Mouse (Mus musculus) G1E (cell line): ENCODE measurements around the gene Slc13a2. TPM values are rescaled to one million over a fixed set of nuclear protein-coding genes. Genes with fewer than 3 reads are reported as not detected.

Source experiments
- ATAC-seq: 2 replicates; pipeline ENCODE4 v1.8.0; 2016; ENCODE audit warnings: mild to moderate bottlenecking; ENCODE audit not compliant: insufficient number of reproducible peaks, poor library complexity, low FRiP score, severe bottlenecking; ENCODE audit errors: extremely low read depth
- DNase-seq: peaks from one replicate; pipeline ENCODE4 v3.0.0; 2012; ENCODE audit warnings: low spot score
- H3K27me3 ChIP-seq: 2 replicates; pipeline ENCODE4 v1.6.1; 2012; ENCODE audit warnings: mild to moderate bottlenecking, low read length, inconsistent platforms; ENCODE audit not compliant: insufficient read depth
- H3K36me3 ChIP-seq: replicated peaks from 2 replicates; pipeline ENCODE3; 2012; ENCODE audit warnings: mild to moderate bottlenecking, inconsistent platforms
- H3K4me1 ChIP-seq: 2 replicates; pipeline ENCODE4 v1.6.1; 2012; ENCODE audit warnings: low read depth, low read length, inconsistent platforms, mixed read lengths; ENCODE audit not compliant: insufficient read depth
- H3K4me3 ChIP-seq: 2 replicates; pipeline ENCODE4 v1.5.1; 2012; ENCODE audit warnings: low read depth, mild to moderate bottlenecking, inconsistent platforms, low read length, moderate library complexity, mixed read lengths
- H3K9me3 ChIP-seq: replicated peaks from 2 replicates; pipeline ENCODE4 v1.6.1; 2012; ENCODE audit warnings: inconsistent platforms
- CTCF ChIP-seq: IDR thresholded peaks from 2 replicates; pipeline ENCODE4 v1.5.1; 2012; ENCODE audit warnings: low read depth, low read length, inconsistent platforms, mixed read lengths
- GATA1 ChIP-seq: IDR thresholded peaks from 2 replicates; pipeline ENCODE4 v1.6.1; 2012; ENCODE audit warnings: borderline replicate concordance, low read length, inconsistent platforms, mixed read lengths
- GATA2 ChIP-seq: IDR thresholded peaks from 2 replicates; pipeline ENCODE4 v1.6.1; 2012; ENCODE audit warnings: low read depth, low read length, inconsistent platforms, borderline replicate concordance
- POLR2AphosphoS5 ChIP-seq: IDR thresholded peaks from 2 replicates; pipeline ENCODE4 v1.6.1; 2012; ENCODE audit warnings: low read depth, low read length, inconsistent platforms; ENCODE audit not compliant: insufficient replicate concordance
- TAL1 ChIP-seq: conservative IDR thresholded peaks from 2 replicates; pipeline ENCODE4 v1.6.1; 2012; ENCODE audit warnings: low read depth, low read length, inconsistent platforms, mixed read lengths
- polyA plus RNA-seq: library from polyadenylated mRNA; stranded (reverse); fragments of >175 nt; gene quantifications from 2 replicates; pipeline ENCODE4 v1.2.3, GENCODE M21; 2012
- total RNA-seq, 2 experiments: library from RNA; stranded (forward) in 1 of 2; stranded (reverse) in 1 of 2; fragments of 200-1000 nt in 1 of 2; fragments of >200 nt in 1 of 2; fragmentation: Nextera tagmentation in 1 of 2; gene quantifications; 2 replicates each; pipeline ENCODE4 v1.2.3; 2014 to 2017

Gene Slc13a2
- total and polyA plus RNA-seq, 3 experiments = not detected

- Histone ChIP-seq H3K9me3 (no peaks in the 10 kb centered on the region), H3K4me3 (no peak overlapping the region), H3K36me3 (no peaks in the 10 kb centered on the region), H3K4me1 (peaks cover 33% of the 10 kb centered on the region), H3K27me3 (peaks cover 28% of the 10 kb centered on the region)
- TF ChIP-seq POLR2AphosphoS5 (no peak), CTCF (0 out of 2 replicates have a peak, but pooled peaks have one; percentile 40)
- ATAC-seq = no peak
- DNase-seq = no peak
These were observed 66.4 kb downstream of the Slc13a2 start for GRCm38 (mm10) chr11:78355471-78356238.

- Histone ChIP-seq H3K27me3 (peaks cover 28% of the 10 kb centered on the region), H3K4me3 (no peak overlapping the region), H3K4me1 (peaks cover 26% of the 10 kb centered on the region), H3K9me3 (no peaks in the 10 kb centered on the region), H3K36me3 (no peaks in the 10 kb centered on the region)
- ATAC-seq (no peak), DNase-seq (no peak)
- TF ChIP-seq POLR2AphosphoS5 (no peak), TAL1 (no peak), CTCF (no peak), GATA2 (no peak), GATA1 (no peak)
These were observed 67.1 kb downstream of the Slc13a2 start for GRCm38 (mm10) chr11:78354905-78355304.

- H3K4me3 ChIP-seq = no peak overlapping the region
- H3K36me3 ChIP-seq = peaks cover 5% of the 10 kb centered on the region
- H3K9me3 ChIP-seq = no peaks in the 10 kb centered on the region
- DNase-seq = no peak
- ATAC-seq = peak; percentile 15; the same call in 1 of the 2 replicates
- peaks cover 28% of the 10 kb centered on the region for H3K27me3 ChIP-seq
- TF ChIP-seq CTCF = no peak
- TF ChIP-seq POLR2AphosphoS5 = no peak
- TF ChIP-seq GATA2 = no peak
- no peak for TF ChIP-seq TAL1
- no peak for TF ChIP-seq GATA1
- peaks cover 16% of the 10 kb centered on the region for H3K4me1 ChIP-seq
These were observed 68.9 kb downstream of the Slc13a2 start for GRCm38 (mm10) chr11:78353081-78353480.

DNA sequence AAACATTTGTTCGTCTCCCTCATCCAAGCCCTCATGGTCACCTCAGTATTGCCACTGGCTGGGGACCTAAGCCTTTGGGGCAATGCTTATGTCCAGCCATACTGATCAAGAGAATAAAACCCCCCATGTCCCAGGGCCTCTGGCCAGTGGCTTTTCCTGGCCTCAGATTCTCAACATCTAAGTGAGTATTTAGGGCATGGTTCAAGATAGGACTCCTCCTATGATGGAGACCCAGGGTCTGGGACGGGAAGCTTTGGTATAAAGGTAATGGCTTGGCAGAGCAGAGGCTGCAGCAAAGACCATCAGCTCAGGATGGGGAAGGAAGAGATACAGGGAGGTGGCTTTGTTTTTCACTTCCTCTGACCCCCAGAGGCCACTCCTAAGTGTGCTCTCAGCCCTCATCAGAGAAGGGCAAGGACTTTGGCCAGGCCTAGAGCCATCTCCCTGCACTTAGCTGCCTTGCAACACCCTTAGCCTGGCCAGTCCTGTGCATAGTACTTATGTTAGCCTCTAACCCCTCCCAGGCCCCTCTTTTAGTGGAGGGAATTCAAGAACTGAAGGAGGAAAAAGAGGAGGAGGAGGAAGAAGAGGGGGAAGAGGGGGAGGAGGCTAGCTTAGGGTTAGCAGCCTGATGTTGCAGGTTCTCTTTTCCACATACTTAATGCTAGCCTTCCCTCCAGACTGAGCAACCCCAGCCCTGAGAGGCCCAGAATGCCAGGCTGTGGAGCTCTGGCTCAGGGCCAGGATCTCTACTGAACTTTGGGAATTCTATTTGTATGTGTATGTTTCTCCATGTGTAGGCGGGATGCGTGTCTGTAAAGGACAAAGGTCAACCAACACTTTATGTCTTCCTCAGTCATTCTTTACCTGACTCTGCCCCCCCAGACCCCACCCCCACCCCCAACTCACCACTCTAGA lies 72.3 kb downstream of the Slc13a2 start:
- TF ChIP-seq CTCF (no peak), POLR2AphosphoS5 (no peak), GATA1 (no peak), GATA2 (no peak), TAL1 (no peak)
- peaks cover 45% of the 10 kb centered on the region for H3K4me1 ChIP-seq
- no peaks in the 10 kb centered on the region for H3K9me3 ChIP-seq
- H3K36me3 ChIP-seq = peaks cover 5% of the 10 kb centered on the region
- H3K27me3 ChIP-seq = peaks cover 11% of the 10 kb centered on the region
- ATAC-seq = no peak
- no peak for DNase-seq
- H3K4me3 ChIP-seq = no peak overlapping the region

DNA sequence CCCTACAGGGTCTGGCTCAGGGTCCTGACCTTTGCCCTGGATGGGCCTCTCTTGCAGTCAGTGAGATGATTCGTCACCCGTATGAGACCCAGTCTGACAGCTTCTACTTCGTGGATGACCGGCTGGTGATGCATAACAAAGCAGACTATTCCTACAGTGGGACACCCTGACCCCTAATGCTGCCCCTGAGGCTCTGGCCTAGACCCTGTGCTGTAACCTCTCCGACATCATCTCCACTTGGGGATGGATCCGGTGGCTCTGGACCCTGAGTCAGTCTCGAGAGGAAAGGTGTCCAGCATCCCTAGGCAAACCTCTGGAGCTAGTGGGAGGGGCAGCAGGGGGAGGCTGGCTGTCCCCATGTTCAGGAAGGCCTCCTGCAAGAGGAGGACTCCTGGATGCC lies 73.5 kb downstream of the Slc13a2 start:
- ATAC-seq (no peak), DNase-seq (no peak)
- peaks cover 55% of the 10 kb centered on the region for H3K4me1 ChIP-seq
- peaks cover 8% of the 10 kb centered on the region for H3K27me3 ChIP-seq
- peaks cover 5% of the 10 kb centered on the region for H3K36me3 ChIP-seq
- H3K9me3 ChIP-seq = no peaks in the 10 kb centered on the region
- H3K4me3 ChIP-seq = no peak overlapping the region
- TF ChIP-seq CTCF (no peak), TAL1 (no peak), GATA1 (no peak), POLR2AphosphoS5 (no peak), GATA2 (no peak)

DNA sequence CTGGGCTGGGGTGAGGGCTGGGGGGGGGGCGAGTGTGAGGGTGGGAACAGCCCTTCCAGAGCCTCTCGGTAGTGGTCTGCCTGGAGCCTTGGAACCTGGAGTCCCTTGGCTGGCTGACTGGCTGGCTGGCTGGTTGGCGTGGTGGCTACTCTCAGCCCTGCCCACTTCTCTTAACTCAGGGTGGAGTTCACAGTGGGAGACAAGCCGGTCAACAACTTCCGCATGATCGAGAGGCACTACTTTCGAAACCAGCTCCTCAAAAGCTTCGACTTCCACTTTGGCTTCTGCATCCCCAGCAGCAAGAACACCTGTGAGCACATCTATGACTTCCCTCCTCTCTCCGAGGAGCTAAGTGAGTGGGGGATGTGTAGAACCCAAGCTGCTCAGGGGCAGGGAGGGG lies 74.1 kb downstream of the Slc13a2 start:
- peaks cover 6% of the 10 kb centered on the region for H3K27me3 ChIP-seq

More for the DNA sequence above, 74.1 kb downstream of the Slc13a2 start:
- Histone ChIP-seq H3K4me3 (no peak overlapping the region), H3K9me3 (no peaks in the 10 kb centered on the region), H3K36me3 (peaks cover 6% of the 10 kb centered on the region), H3K4me1 (peaks cover 55% of the 10 kb centered on the region)
- no peak for ATAC-seq
- DNase-seq = no peak
- TF ChIP-seq GATA1 (no peak), CTCF (no peak)

Other genes starting within 250 kb of the Slc13a2 start
Only the 20 nearest of the 23 such genes appear.
- gene Rab34, start 233.8 kb downstream of the Slc13a2 start, total RNA-seq (2014; fragmentation: Nextera tagmentation) = 0.60 TPM in 1 of 2 replicates, not detected in the other
- gene Rab34, start 233.8 kb downstream of the Slc13a2 start, total RNA-seq (2017) = not detected in 2 replicates
- gene Rab34, start 233.8 kb downstream of the Slc13a2 start, polyA plus RNA-seq = 0.52 and 0.95 TPM in 2 replicates
- not detected in 2 replicates for gene Proca1, start 228.8 kb downstream of the Slc13a2 start, total RNA-seq (2014; fragmentation: Nextera tagmentation)
- 0.22 TPM in 1 of 2 replicates, not detected in the other for gene Proca1, start 228.8 kb downstream of the Slc13a2 start, total RNA-seq (2017)
- gene Proca1, start 228.8 kb downstream of the Slc13a2 start, polyA plus RNA-seq = not detected in 2 replicates
- gene Sdf2, start 176.5 kb downstream of the Slc13a2 start, total RNA-seq (2014; fragmentation: Nextera tagmentation) = 19.5 and 22.7 TPM in 2 replicates
- 31.5 and 41.4 TPM in 2 replicates for gene Sdf2, start 176.5 kb downstream of the Slc13a2 start, total RNA-seq (2017)
- 2.3 and 7.8 TPM in 2 replicates for gene Sdf2, start 176.5 kb downstream of the Slc13a2 start, polyA plus RNA-seq
- gene Supt6, start 176.2 kb downstream of the Slc13a2 start, total RNA-seq (2014; fragmentation: Nextera tagmentation) = 118 and 127 TPM in 2 replicates
- gene Supt6, start 176.2 kb downstream of the Slc13a2 start, total RNA-seq (2017) = 34.5 and 44.9 TPM in 2 replicates
- gene Supt6, start 176.2 kb downstream of the Slc13a2 start, polyA plus RNA-seq = 129 and 137 TPM in 2 replicates
- gene 2610507B11Rik, start 160.5 kb downstream of the Slc13a2 start, total RNA-seq (2014; fragmentation: Nextera tagmentation) = 95.8 and 113 TPM in 2 replicates
- gene 2610507B11Rik, start 160.5 kb downstream of the Slc13a2 start, total RNA-seq (2017) = 53.9 and 55.8 TPM in 2 replicates
- gene 2610507B11Rik, start 160.5 kb downstream of the Slc13a2 start, polyA plus RNA-seq = 63.8 and 70.6 TPM in 2 replicates
- gene BC030499, start 131.4 kb downstream of the Slc13a2 start, total RNA-seq (2014; fragmentation: Nextera tagmentation) = 2.5 and 3.7 TPM in 2 replicates
- 0.99 and 1.2 TPM in 2 replicates for gene BC030499, start 131.4 kb downstream of the Slc13a2 start, total RNA-seq (2017)
- gene BC030499, start 131.4 kb downstream of the Slc13a2 start, polyA plus RNA-seq = 0.04 TPM in 1 of 2 replicates, not detected in the other
- 70.7 and 71.3 TPM in 2 replicates for gene Spag5, start 120.7 kb downstream of the Slc13a2 start, total RNA-seq (2014; fragmentation: Nextera tagmentation)
- 60.8 and 66.5 TPM in 2 replicates for gene Spag5, start 120.7 kb downstream of the Slc13a2 start, total RNA-seq (2017)
- gene Spag5, start 120.7 kb downstream of the Slc13a2 start, polyA plus RNA-seq = 55.3 and 77.5 TPM in 2 replicates
- 0.83 and 4.3 TPM in 2 replicates for gene Aldoc, start 99.2 kb downstream of the Slc13a2 start, total RNA-seq (2014; fragmentation: Nextera tagmentation)
- gene Aldoc, start 99.2 kb downstream of the Slc13a2 start, total RNA-seq (2017) = 10.2 and 12.9 TPM in 2 replicates
- 7.2 and 10.6 TPM in 2 replicates for gene Aldoc, start 99.2 kb downstream of the Slc13a2 start, polyA plus RNA-seq
- 30.5 and 36.8 TPM in 2 replicates for gene Pigs, start 93.8 kb downstream of the Slc13a2 start, total RNA-seq (2014; fragmentation: Nextera tagmentation)
- gene Pigs, start 93.8 kb downstream of the Slc13a2 start, total RNA-seq (2017) = 13.9 and 14.1 TPM in 2 replicates
- 60.4 and 74.5 TPM in 2 replicates for gene Pigs, start 93.8 kb downstream of the Slc13a2 start, polyA plus RNA-seq
- gene Unc119, start 78.7 kb downstream of the Slc13a2 start, total RNA-seq (2014; fragmentation: Nextera tagmentation) = 4.3 and 6.7 TPM in 2 replicates
- gene Unc119, start 78.7 kb downstream of the Slc13a2 start, total RNA-seq (2017) = 10.3 and 11.8 TPM in 2 replicates
- 8.2 and 8.8 TPM in 2 replicates for gene Unc119, start 78.7 kb downstream of the Slc13a2 start, polyA plus RNA-seq
- not detected in 2 replicates for gene Foxn1, start 35.7 kb downstream of the Slc13a2 start, total RNA-seq (2014; fragmentation: Nextera tagmentation)
- gene Foxn1, start 35.7 kb downstream of the Slc13a2 start, total RNA-seq (2017) = 0.05 TPM in 1 of 2 replicates, not detected in the other
- gene Foxn1, start 35.7 kb downstream of the Slc13a2 start, polyA plus RNA-seq = not detected in 2 replicates
- not detected in 2 replicates for gene Slc46a1, start 43.5 kb upstream of the Slc13a2 start, total RNA-seq (2014; fragmentation: Nextera tagmentation)
- 0.11 and 0.12 TPM in 2 replicates for gene Slc46a1, start 43.5 kb upstream of the Slc13a2 start, total RNA-seq (2017)
- not detected in 2 replicates for gene Slc46a1, start 43.5 kb upstream of the Slc13a2 start, polyA plus RNA-seq
- not detected in 2 replicates for gene Sarm1, start 75.5 kb upstream of the Slc13a2 start, total RNA-seq (2014; fragmentation: Nextera tagmentation)
- gene Sarm1, start 75.5 kb upstream of the Slc13a2 start, total RNA-seq (2017) = 0.06 and 0.22 TPM in 2 replicates
- gene Sarm1, start 75.5 kb upstream of the Slc13a2 start, polyA plus RNA-seq = not detected in 2 replicates
- gene Vtn, start 76.9 kb upstream of the Slc13a2 start, total RNA-seq (2014; fragmentation: Nextera tagmentation) = not detected in 2 replicates
- gene Vtn, start 76.9 kb upstream of the Slc13a2 start, total RNA-seq (2017) = not detected in 2 replicates
- not detected in 2 replicates for gene Vtn, start 76.9 kb upstream of the Slc13a2 start, polyA plus RNA-seq
- not detected in 2 replicates for gene Sebox, start 81.2 kb upstream of the Slc13a2 start, total RNA-seq (2014; fragmentation: Nextera tagmentation)
- 0.23 TPM in 1 of 2 replicates, not detected in the other for gene Sebox, start 81.2 kb upstream of the Slc13a2 start, total RNA-seq (2017)
- gene Sebox, start 81.2 kb upstream of the Slc13a2 start, polyA plus RNA-seq = not detected in 2 replicates
- 19.7 and 25.8 TPM in 2 replicates for gene Tmem199, start 90.0 kb upstream of the Slc13a2 start, total RNA-seq (2014; fragmentation: Nextera tagmentation)
- 51.6 and 60.5 TPM in 2 replicates for gene Tmem199, start 90.0 kb upstream of the Slc13a2 start, total RNA-seq (2017)
- gene Tmem199, start 90.0 kb upstream of the Slc13a2 start, polyA plus RNA-seq = 15.8 and 17.4 TPM in 2 replicates
- 72.5 and 92.3 TPM in 2 replicates for gene Poldip2, start 90.0 kb upstream of the Slc13a2 start, total RNA-seq (2014; fragmentation: Nextera tagmentation)
- gene Poldip2, start 90.0 kb upstream of the Slc13a2 start, total RNA-seq (2017) = 62.0 and 72.9 TPM in 2 replicates
- gene Poldip2, start 90.0 kb upstream of the Slc13a2 start, polyA plus RNA-seq = 66.1 and 73.0 TPM in 2 replicates
- 11.7 and 12.9 TPM in 2 replicates for gene Tnfaip1, start 114.1 kb upstream of the Slc13a2 start, total RNA-seq (2014; fragmentation: Nextera tagmentation)
- 3.7 and 3.8 TPM in 2 replicates for gene Tnfaip1, start 114.1 kb upstream of the Slc13a2 start, total RNA-seq (2017)
- 5.1 and 6.0 TPM in 2 replicates for gene Tnfaip1, start 114.1 kb upstream of the Slc13a2 start, polyA plus RNA-seq
- 139 and 142 TPM in 2 replicates for gene Ift20, start 114.1 kb upstream of the Slc13a2 start, total RNA-seq (2014; fragmentation: Nextera tagmentation)
- 112 and 118 TPM in 2 replicates for gene Ift20, start 114.1 kb upstream of the Slc13a2 start, total RNA-seq (2017)
- 35.4 and 46.3 TPM in 2 replicates for gene Ift20, start 114.1 kb upstream of the Slc13a2 start, polyA plus RNA-seq
- 54.8 and 65.1 TPM in 2 replicates for gene Tmem97, start 128.6 kb upstream of the Slc13a2 start, total RNA-seq (2014; fragmentation: Nextera tagmentation)
- 67.8 and 70.1 TPM in 2 replicates for gene Tmem97, start 128.6 kb upstream of the Slc13a2 start, total RNA-seq (2017)
- 30.4 and 30.8 TPM in 2 replicates for gene Tmem97, start 128.6 kb upstream of the Slc13a2 start, polyA plus RNA-seq